Mouse (Mus musculus) forebrain, embryonic 11.5 days (tissue): ENCODE data around the gene Snx5. TPM values are rescaled to one million over a fixed set of nuclear protein-coding genes. Genes with fewer than 3 reads are reported as not detected.

Experiments used
- ATAC-seq: fragments of 200-750 bp; cut with Nextera tagmentation; replicated peaks from 2 replicates; pipeline ENCODE4 v1.8.0; 2017; ENCODE audit warnings: moderate TSS enrichment; ENCODE audit not compliant: low FRiP score
- DNase-seq: peaks from one replicate; pipeline ENCODE4 v3.0.0-alpha.2; 2017; ENCODE audit warnings: low spot score
- H3K27ac ChIP-seq: fragments of 300-500 bp; sonication (generic); 2 replicates; pipeline ENCODE4 v1.5.1; 2014; ENCODE audit warnings: low read depth, low read length
- H3K27me3 ChIP-seq: fragments of 300-500 bp; sonication (generic); 2 replicates; pipeline ENCODE4 v1.6.1; 2014; ENCODE audit warnings: mild to moderate bottlenecking, low read length, mixed read lengths; ENCODE audit not compliant: control insufficient read depth, insufficient read depth
- H3K36me3 ChIP-seq: fragments of 300-500 bp; sonication (generic); 2 replicates; pipeline ENCODE4 v1.6.1; 2014; ENCODE audit warnings: mild to moderate bottlenecking, low read length, moderate library complexity, mixed read lengths; ENCODE audit not compliant: control insufficient read depth, insufficient read depth
- H3K4me1 ChIP-seq: fragments of 300-500 bp; sonication (generic); replicated peaks from 2 replicates; pipeline ENCODE4 v1.6.1; 2014; ENCODE audit warnings: low read length, mixed read lengths; ENCODE audit not compliant: control insufficient read depth, insufficient read depth
- H3K4me2 ChIP-seq: fragments of 300-500 bp; sonication (generic); 2 replicates; pipeline ENCODE4 v1.6.1; 2014; ENCODE audit warnings: low read depth, mild to moderate bottlenecking, low read length, moderate library complexity, mixed read lengths; ENCODE audit not compliant: severe bottlenecking
- H3K4me3 ChIP-seq: fragments of 300-500 bp; sonication (generic); 2 replicates; pipeline ENCODE4 v1.5.1; 2014; ENCODE audit warnings: low read depth, low read length
- H3K9ac ChIP-seq: fragments of 300-500 bp; sonication (generic); 2 replicates; pipeline ENCODE4 v1.6.1; 2014; ENCODE audit warnings: low read length
- H3K9me3 ChIP-seq: fragments of 300-500 bp; sonication (generic); 2 replicates; pipeline ENCODE4 v1.6.1; 2016; ENCODE audit warnings: low read length, mixed read lengths; ENCODE audit not compliant: control insufficient read depth
- WGBS: fragments of 180-500 bp; shearing (Covaris S2); extraction: QIAGEN DNeasy Blood & Tissue Kit; methylation state at CpG from one replicate; pipeline ENCODE4 v1.1.7; 2014; 5-methylcytosine and 5-hydroxymethylcytosine counted together
- polyA plus RNA-seq: library from polyadenylated mRNA; unstranded; fragments of >200 nt; fragmentation: Nextera tagmentation; extraction: Ambion mirVana; gene quantifications from 2 replicates; pipeline ENCODE4 v1.2.1, GENCODE M21; 2014

The Snx5 gene
- polyA plus RNA-seq, 1 experiment from 2014 or later = 129 TPM

DNA sequence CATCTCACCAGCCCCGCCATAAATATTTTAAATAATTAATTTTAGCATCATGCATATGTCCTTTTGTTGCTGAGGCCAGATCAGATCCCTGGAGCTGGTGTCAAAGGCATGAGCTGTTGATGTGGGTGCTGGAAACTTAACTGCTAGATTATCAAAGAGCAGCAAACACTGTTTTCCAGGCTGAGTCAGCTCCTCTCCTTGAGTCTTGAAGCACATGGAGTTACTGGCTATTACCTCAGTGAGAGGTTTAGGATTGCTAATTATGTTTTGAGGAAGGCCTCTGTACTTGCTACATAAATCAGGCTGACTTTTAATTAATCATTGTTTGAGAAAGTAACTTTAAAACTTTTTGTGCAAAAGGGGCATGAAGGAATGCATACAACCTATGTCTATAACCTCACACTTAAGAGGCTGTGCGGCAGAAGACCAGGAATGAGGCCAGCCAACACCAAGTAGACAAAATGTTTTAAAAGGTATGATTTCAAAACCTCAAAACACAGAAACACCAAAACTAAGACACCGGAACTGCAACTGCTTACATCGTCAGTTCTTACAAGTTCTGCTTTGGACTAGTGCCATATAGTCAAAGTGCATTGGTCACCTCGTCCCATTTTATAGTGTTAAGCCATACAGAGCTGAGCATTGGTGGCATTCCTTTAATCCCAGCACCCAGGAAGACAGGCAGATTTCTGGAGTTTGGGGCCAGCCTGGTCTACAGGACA, 6.1 kb downstream of the Snx5 start:
- no peaks in the 10 kb centered on the region for H3K4me1 ChIP-seq
- no peak overlapping the region for H3K27ac ChIP-seq
- no peak overlapping the region for H3K4me3 ChIP-seq
- DNase-seq (no peak), ATAC-seq (no peak)
- H3K9ac ChIP-seq = no peak overlapping the region
- no peaks in the 10 kb centered on the region for H3K9me3 ChIP-seq
- H3K27me3 ChIP-seq = no peaks in the 10 kb centered on the region
- H3K36me3 ChIP-seq = peaks cover 1% of the 10 kb centered on the region; the same call in 1 of the 2 replicates
- 88% methylated on average over 5 of the region's 5 CpGs for WGBS
- no peak overlapping the region for H3K4me2 ChIP-seq

DNA sequence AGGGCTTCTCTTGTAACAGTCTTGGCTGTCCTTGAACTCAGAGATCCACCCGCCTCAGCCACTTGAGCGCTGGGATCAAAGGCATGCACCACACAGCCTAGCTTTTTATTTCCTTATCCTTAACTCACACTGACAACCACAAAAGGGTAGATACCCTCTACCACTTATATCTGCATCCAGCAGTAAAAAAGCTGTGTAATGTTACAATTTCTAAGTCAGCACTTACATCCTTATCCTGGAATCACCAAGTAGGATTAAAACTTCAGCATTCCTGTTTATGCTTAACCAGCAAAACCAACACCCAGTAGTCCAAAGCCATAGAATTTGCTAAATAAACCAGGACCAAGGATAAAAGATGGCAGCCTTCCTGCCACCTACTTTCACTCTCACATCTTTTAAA, 7.9 kb downstream of the Snx5 start:
- H3K27ac ChIP-seq = no peak overlapping the region
- WGBS = 91% methylated on average over 2 of the region's 2 CpGs
- no peak overlapping the region for H3K4me2 ChIP-seq
- H3K4me3 ChIP-seq = no peak overlapping the region
- no peaks in the 10 kb centered on the region for H3K27me3 ChIP-seq
- H3K9ac ChIP-seq = no peak overlapping the region
- no peak for DNase-seq
- no peaks in the 10 kb centered on the region for H3K4me1 ChIP-seq
- no peaks in the 10 kb centered on the region for H3K9me3 ChIP-seq
- ATAC-seq = no peak
- peaks cover 15% of the 10 kb centered on the region for H3K36me3 ChIP-seq

DNA sequence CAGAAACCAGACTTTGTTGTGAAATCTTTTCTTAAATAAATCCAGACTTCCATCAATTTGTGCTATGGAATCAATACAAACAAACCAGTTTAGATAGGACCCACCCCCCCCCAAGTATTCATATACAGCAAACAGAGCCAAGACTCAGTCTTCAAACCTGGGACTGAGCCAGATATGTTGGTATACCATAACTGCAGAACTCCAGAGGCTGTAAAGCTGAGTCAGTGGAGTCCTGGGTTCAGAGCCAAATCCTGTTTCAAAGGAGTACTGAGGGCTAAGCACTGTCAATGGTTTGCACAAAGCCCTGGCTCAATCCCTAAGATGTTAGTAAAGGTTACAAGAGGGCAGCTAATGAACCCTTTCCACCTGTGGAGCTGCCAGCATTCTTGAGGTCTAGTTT, 20.6 kb downstream of the Snx5 start:
- H3K9ac ChIP-seq = no peak overlapping the region

DNA sequence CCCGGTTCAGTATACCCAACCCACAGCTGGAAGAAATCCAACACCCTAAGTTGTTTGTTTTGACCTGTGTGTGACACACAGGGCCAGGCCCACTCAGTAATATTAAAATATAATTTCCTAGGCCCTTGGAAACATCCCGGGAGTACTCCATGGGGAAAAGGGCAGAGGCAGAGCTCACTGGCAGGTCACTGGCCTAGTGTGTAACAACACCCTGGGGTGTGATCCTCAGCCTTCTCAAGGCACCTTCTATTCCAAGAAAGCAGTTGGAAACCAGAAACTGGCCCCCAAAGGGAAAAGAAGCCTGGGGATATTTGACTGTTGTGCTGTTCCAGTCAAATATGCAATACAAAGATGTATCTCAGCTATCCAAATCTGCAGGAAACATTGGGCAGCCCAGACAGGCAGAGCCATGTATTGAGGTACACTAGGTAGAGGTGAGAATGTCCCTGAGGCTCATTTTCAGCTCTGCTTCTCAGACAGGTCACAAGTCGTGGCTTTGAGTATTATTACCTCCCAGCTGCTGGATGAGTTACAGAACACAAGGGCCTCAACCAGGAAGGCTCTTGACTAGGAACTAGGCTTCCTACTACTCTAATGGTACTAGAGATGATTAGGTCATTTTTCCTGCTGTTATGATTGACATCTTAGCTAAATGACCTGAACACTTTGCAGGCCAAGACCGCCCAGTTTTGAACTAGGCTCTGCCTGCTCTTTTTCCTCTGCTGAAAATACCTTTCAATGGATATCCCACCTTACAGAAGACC, 21.9 kb downstream of the Snx5 start:
- Histone ChIP-seq H3K9me3 (no peaks in the 10 kb centered on the region), H3K27me3 (no peaks in the 10 kb centered on the region), H3K36me3 (peaks cover 11% of the 10 kb centered on the region; the same call in 1 of the 2 replicates), H3K9ac (no peak overlapping the region), H3K4me3 (no peak overlapping the region), H3K4me1 (no peaks in the 10 kb centered on the region), H3K27ac (no peak overlapping the region), H3K4me2 (no peak overlapping the region)
- WGBS = 37% methylated on average over 3 of the region's 4 CpGs
- no peak for DNase-seq
- ATAC-seq = peak; percentile 42; the same call in 1 of the 2 replicates

More for the DNA sequence above, 20.6 kb downstream of the Snx5 start:
- no peak overlapping the region for H3K27ac ChIP-seq
- no peaks in the 10 kb centered on the region for H3K9me3 ChIP-seq
- ATAC-seq (no peak), DNase-seq (no peak)
- H3K4me3 ChIP-seq = no peak overlapping the region
- H3K27me3 ChIP-seq = no peaks in the 10 kb centered on the region
- H3K4me2 ChIP-seq = no peak overlapping the region
- H3K36me3 ChIP-seq = peaks cover 11% of the 10 kb centered on the region; the same call in 1 of the 2 replicates
- H3K4me1 ChIP-seq = no peaks in the 10 kb centered on the region

DNA sequence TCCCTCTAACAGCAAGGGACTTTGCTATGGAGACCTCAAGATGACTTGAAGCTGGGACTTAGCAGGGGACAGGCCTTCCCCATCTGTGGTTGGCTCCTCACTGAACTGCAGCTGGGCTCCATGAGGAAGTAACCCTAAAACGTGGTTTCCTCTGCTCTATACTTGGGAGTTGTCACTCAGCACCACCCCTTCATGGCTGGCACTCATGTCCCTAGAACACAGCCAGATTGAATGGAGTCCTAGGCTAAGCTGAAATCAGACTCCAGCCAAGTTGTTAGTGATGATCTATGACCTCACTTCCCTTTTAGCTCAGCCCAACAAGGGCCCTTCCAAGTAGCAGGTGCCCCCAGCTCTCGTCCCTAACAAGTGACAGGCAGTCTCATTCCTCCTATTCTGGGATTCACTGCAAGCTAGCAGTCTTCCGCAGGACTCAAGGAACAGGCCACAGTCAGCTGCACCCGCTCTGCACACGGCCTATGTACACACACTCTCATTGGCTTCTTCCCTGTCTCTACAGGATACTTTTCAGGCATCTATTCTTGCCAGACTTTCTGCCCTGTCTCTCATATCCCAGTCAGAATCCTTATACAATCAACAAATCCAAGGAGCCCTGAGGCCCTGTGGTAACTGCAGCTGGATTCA, 23.2 kb downstream of the Snx5 start:
- no peaks in the 10 kb centered on the region for H3K9me3 ChIP-seq
- no peak overlapping the region for H3K27ac ChIP-seq
- H3K27me3 ChIP-seq = no peaks in the 10 kb centered on the region
- DNase-seq (no peak), ATAC-seq (no peak; the same call in 1 of the 2 replicates)
- no peaks in the 10 kb centered on the region for H3K4me1 ChIP-seq
- H3K36me3 ChIP-seq = peaks cover 7% of the 10 kb centered on the region; the same call in 1 of the 2 replicates
- no peak overlapping the region for H3K4me3 ChIP-seq
- WGBS = 44% methylated on average over 5 of the region's 5 CpGs
- peak overlapping the region; percentile 27; the same call in 1 of the 2 replicates for H3K9ac ChIP-seq
- no peak overlapping the region for H3K4me2 ChIP-seq

DNA sequence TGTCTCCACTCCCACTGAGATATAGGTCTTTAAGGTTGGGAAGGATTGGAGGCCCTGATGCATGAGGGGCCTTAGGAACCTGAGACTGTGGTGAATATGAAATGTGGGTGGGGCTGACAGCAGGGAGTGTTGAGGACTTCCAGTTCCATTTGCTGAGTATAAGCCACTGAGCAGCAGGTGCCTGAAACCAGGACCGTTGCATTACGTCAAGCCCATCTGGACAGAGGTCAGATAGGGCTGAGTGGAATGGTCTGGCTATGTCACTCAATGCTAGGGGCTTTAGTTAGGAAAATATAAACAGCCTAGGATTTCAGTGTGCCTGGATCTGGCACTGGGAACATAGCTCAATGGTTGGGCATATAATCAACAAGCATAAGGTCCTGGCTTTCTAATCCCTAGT, 24.4 kb downstream of the Snx5 start:
- Histone ChIP-seq H3K9ac (no peak overlapping the region), H3K36me3 (peaks cover 6% of the 10 kb centered on the region; the same call in 1 of the 2 replicates), H3K4me3 (no peak overlapping the region), H3K27ac (no peak overlapping the region), H3K9me3 (no peaks in the 10 kb centered on the region), H3K27me3 (no peaks in the 10 kb centered on the region), H3K4me1 (no peaks in the 10 kb centered on the region), H3K4me2 (no peak overlapping the region)
- WGBS = 82% methylated on average over 2 of the region's 2 CpGs
- DNase-seq = no peak
- ATAC-seq = no peak

DNA sequence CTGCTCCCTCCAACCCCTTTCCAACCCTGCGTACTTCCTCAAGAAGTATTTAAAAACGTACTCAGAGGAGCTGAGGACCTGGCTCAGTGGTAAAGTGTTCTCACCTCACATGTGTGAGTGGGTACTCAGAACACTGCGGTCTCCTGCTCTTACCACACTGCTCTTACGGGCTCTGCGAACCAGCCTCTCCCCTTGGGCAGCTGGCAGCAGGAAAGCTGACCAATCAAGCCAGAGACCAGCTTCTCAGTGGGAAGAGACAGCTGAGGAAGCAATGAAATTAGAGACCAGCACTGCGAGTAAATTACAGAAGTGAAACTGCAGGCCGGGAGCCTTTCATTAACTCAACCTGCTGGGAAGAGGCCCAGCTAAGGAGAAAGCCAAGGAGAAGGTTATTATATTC, 25.2 kb downstream of the Snx5 start:
- Histone ChIP-seq H3K4me3 (no peak overlapping the region), H3K4me2 (no peak overlapping the region), H3K9me3 (no peaks in the 10 kb centered on the region), H3K36me3 (peaks cover under 1% of the 10 kb centered on the region; the same call in 1 of the 2 replicates), H3K9ac (no peak overlapping the region), H3K27ac (no peak overlapping the region), H3K27me3 (no peaks in the 10 kb centered on the region), H3K4me1 (no peaks in the 10 kb centered on the region)
- ATAC-seq (no peak), DNase-seq (no peak)
- WGBS = 75% methylated on average over 7 of the region's 7 CpGs

DNA sequence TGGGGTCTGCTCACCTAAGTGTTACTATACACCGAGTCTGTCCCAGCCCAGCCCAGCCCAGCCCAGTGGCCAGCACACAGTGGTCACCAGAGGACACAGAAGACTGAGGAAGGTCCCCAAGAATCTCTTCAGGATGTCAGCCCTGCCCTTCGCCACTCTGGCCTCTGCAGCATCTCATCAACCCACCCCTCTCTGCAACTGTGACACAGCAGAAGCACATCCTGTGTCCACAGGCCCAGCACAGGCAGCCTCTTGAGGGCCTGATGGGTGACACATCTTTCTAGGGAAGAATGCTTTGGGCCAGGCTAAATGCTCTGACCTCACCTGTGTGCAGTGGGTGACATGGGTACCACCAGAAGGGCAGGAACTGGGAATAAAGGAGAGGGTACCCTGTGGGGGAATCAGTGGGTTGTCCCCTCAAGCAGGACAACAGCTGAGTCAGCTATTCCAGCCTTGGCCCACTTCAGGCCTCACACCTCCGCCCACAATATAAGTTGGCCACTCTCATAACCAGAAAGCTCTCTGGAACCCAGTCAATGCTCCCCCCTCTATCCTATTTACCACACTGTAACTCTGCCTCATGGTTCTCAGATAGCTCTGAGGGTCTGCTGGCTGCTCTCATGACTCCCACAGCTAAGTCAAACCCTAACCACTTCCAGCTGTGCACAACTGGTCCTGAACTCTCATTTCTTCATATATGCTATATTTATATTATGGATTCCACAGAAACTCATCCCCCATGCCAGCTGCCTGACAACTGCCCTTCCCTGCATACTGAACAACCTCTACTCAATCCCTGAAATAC, 30.4 kb downstream of the Snx5 start:
- Histone ChIP-seq H3K27ac (no peak overlapping the region), H3K4me1 (no peaks in the 10 kb centered on the region), H3K4me3 (no peak overlapping the region), H3K36me3 (no peaks in the 10 kb centered on the region), H3K9ac (no peak overlapping the region), H3K9me3 (no peaks in the 10 kb centered on the region), H3K27me3 (no peaks in the 10 kb centered on the region), H3K4me2 (no peak overlapping the region)
- 86% methylated on average over 3 of the region's 3 CpGs for WGBS
- ATAC-seq (no peak), DNase-seq (no peak)
